Mouse (Mus musculus) midbrain, postnatal 0 days (tissue): ENCODE measurements at regions not wholly inside any gene's neighbourhood (a gene's known extent, or its start where the extent isn't known, plus 50 kb on each side); places are given as distances from the start of the nearest gene placed in this dataset.

ENCODE experiments used
- ATAC-seq: fragments of 200-750 bp; cut with Nextera tagmentation; 2 replicates; pipeline ENCODE4 v1.8.0; 2017; ENCODE audit warnings: moderate number of reproducible peaks, mild to moderate bottlenecking, moderate TSS enrichment, moderate library complexity; ENCODE audit not compliant: low FRiP score
- DNase-seq: peaks from one replicate; pipeline ENCODE4 v3.0.0-alpha.2; 2015; ENCODE audit warnings: low spot score
- H3K27ac ChIP-seq: fragments of 300-500 bp; sonication (generic); 2 replicates; pipeline ENCODE4 v1.5.1; 2014; ENCODE audit warnings: low read depth, mild to moderate bottlenecking, low read length, mixed read lengths
- H3K27me3 ChIP-seq: fragments of 300-500 bp; sonication (generic); 2 replicates; pipeline ENCODE4 v1.6.1; 2014; ENCODE audit warnings: low read length, control low read depth, mixed read lengths; ENCODE audit not compliant: insufficient read depth
- H3K36me3 ChIP-seq: fragments of 300-500 bp; sonication (generic); 2 replicates; pipeline ENCODE4 v1.6.1; 2014; ENCODE audit warnings: low read length, control low read depth, mixed read lengths; ENCODE audit not compliant: insufficient read depth
- H3K4me1 ChIP-seq: fragments of 300-500 bp; sonication (generic); 2 replicates; pipeline ENCODE4 v1.6.1; 2014; ENCODE audit warnings: mild to moderate bottlenecking, control low read depth, antibody characterized with exemption, low read length, mixed read lengths; ENCODE audit not compliant: insufficient read depth
- H3K4me2 ChIP-seq: fragments of 300-500 bp; sonication (generic); 2 replicates; pipeline ENCODE4 v1.6.1; 2014; ENCODE audit warnings: low read depth, mild to moderate bottlenecking, low read length, mixed read lengths; ENCODE audit not compliant: poor library complexity, severe bottlenecking
- H3K4me3 ChIP-seq: fragments of 300-500 bp; sonication (generic); 2 replicates; pipeline ENCODE4 v1.5.1; 2014; ENCODE audit warnings: low read depth, mild to moderate bottlenecking, low read length, moderate library complexity
- H3K9ac ChIP-seq: fragments of 300-500 bp; sonication (generic); replicated peaks from 2 replicates; pipeline ENCODE4 v1.6.1; 2014; ENCODE audit warnings: mild to moderate bottlenecking, low read length, moderate library complexity, mixed read lengths; ENCODE audit not compliant: poor library complexity, severe bottlenecking
- H3K9me3 ChIP-seq: fragments of 300-500 bp; sonication (generic); 2 replicates; pipeline ENCODE4 v1.6.1; 2016; ENCODE audit warnings: low read length, control low read depth
- CTCF ChIP-seq: IDR thresholded peaks from 2 replicates; pipeline ENCODE4 v1.5.1; 2016; ENCODE audit warnings: antibody characterized with exemption, mild to moderate bottlenecking
- WGBS: fragments of 180-500 bp; shearing (Covaris S2); extraction: QIAGEN DNeasy Blood & Tissue Kit; methylation state at CpG from one replicate; pipeline ENCODE4 v1.1.7; 2014; 5-methylcytosine and 5-hydroxymethylcytosine counted together

- no peak for TF ChIP-seq CTCF
- no peak overlapping the region for H3K4me3 ChIP-seq
- DNase-seq (no peak), ATAC-seq (peak; percentile 69; the same call in 1 of the 2 replicates)
- WGBS = 19% methylated on average over 8 of the region's 8 CpGs
- H3K4me1 ChIP-seq = no peaks in the 10 kb centered on the region
- no peak overlapping the region for H3K9ac ChIP-seq
- H3K4me2 ChIP-seq = no peak overlapping the region
- H3K9me3 ChIP-seq = no peaks in the 10 kb centered on the region
- no peaks in the 10 kb centered on the region for H3K36me3 ChIP-seq
- no peaks in the 10 kb centered on the region for H3K27me3 ChIP-seq
- no peak overlapping the region for H3K27ac ChIP-seq
These were observed 74.1 kb upstream of the Adcy1 start for GRCm38 (mm10) chr11:6988884-6989824.

DNA sequence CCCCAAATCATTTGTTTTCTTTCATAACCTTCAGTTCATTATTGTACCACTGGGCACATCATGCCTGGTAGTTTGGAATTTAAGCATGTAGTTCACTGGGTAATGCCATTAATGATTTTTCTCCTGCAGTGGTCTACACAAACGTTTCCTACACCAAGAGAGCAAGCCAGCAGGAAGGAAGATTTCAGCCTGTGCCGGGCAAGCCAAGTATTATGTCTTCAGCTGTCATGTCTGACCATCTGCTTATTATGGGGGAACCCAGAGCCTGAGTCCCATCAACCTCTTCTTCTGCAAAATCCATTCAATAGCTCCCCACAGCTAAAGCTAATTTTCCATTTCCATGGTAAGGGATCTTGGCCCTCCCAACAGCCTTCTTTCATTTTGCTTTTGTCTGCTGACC is 75.3 kb upstream of the Adcy1 start:
- Histone ChIP-seq H3K4me2 (no peak overlapping the region), H3K27me3 (no peaks in the 10 kb centered on the region), H3K4me1 (no peaks in the 10 kb centered on the region), H3K4me3 (no peak overlapping the region), H3K27ac (no peak overlapping the region), H3K9ac (no peak overlapping the region), H3K36me3 (no peaks in the 10 kb centered on the region), H3K9me3 (no peaks in the 10 kb centered on the region)
- no peak for ATAC-seq
- peak; percentile 33 for DNase-seq
- no peak for TF ChIP-seq CTCF
- 40% methylated on average over 2 of the region's 2 CpGs for whole genome bisulfite sequencing

- H3K9me3 ChIP-seq = no peaks in the 10 kb centered on the region
- 78% methylated on average over 1 of the region's 1 CpGs for WGBS
- H3K27ac ChIP-seq = no peak overlapping the region
- DNase-seq (no peak), ATAC-seq (no peak)
- H3K4me2 ChIP-seq = no peak overlapping the region
- no peaks in the 10 kb centered on the region for H3K36me3 ChIP-seq
- no peak overlapping the region for H3K4me3 ChIP-seq
- no peak for TF ChIP-seq CTCF
- H3K27me3 ChIP-seq = no peaks in the 10 kb centered on the region
- no peaks in the 10 kb centered on the region for H3K4me1 ChIP-seq
- H3K9ac ChIP-seq = no peak overlapping the region
These were observed 76.2 kb upstream of the Adcy1 start for GRCm38 (mm10) chr11:6987105-6987504.

DNA sequence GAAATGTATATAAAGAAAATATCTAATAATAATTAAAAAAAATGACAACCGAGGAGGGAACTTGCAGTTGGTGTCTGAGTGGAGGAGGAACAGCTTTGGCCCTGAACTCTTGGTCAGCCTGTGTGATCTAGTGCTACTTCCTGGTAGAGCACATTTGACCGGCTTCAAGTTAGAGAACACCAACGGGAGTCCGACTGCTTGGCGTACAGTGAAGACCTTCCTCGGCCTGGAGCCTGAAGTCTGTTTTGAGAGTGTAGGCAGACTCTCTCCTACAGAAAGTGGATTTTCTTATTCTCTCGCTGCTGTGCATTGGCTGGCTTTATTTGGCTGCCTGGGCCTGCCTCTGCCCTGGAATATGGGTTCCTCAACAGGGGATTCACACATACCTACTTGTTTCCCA is 81.2 kb upstream of the Adcy1 start:
- ATAC-seq = no peak
- no peaks in the 10 kb centered on the region for H3K27me3 ChIP-seq
- 89% methylated on average over 7 of the region's 7 CpGs for WGBS

GRCm38 (mm10) chr11:6979656-6980055 is 83.6 kb upstream of the Adcy1 start:
- Histone ChIP-seq H3K4me2 (no peak overlapping the region), H3K9ac (no peak overlapping the region), H3K9me3 (no peaks in the 10 kb centered on the region), H3K4me1 (no peaks in the 10 kb centered on the region), H3K27me3 (no peaks in the 10 kb centered on the region), H3K4me3 (no peak overlapping the region), H3K36me3 (no peaks in the 10 kb centered on the region), H3K27ac (no peak overlapping the region)
- no peak for TF ChIP-seq CTCF
- WGBS = 83% methylated on average over 3 of the region's 3 CpGs
- ATAC-seq (no peak), DNase-seq (no peak)

More for the DNA sequence above, 81.2 kb upstream of the Adcy1 start:
- no peak for DNase-seq
- Histone ChIP-seq H3K27ac (no peak overlapping the region), H3K36me3 (no peaks in the 10 kb centered on the region), H3K9me3 (no peaks in the 10 kb centered on the region), H3K4me2 (no peak overlapping the region), H3K9ac (no peak overlapping the region), H3K4me3 (no peak overlapping the region), H3K4me1 (no peaks in the 10 kb centered on the region)
- no peak for TF ChIP-seq CTCF

- no peaks in the 10 kb centered on the region for H3K9me3 ChIP-seq
- H3K9ac ChIP-seq = no peak overlapping the region
- no peak for TF ChIP-seq CTCF
- no peaks in the 10 kb centered on the region for H3K36me3 ChIP-seq
- H3K4me1 ChIP-seq = no peaks in the 10 kb centered on the region
- H3K27me3 ChIP-seq = no peaks in the 10 kb centered on the region
- WGBS = 26% methylated on average over 1 of the region's 1 CpGs
- no peak overlapping the region for H3K4me3 ChIP-seq
- DNase-seq = peak; percentile 30
- H3K27ac ChIP-seq = no peak overlapping the region
- ATAC-seq = no peak
- H3K4me2 ChIP-seq = no peak overlapping the region
These were observed 94.1 kb upstream of the Adcy1 start for GRCm38 (mm10) chr11:6969196-6969595.
